Mouse (Mus musculus) forebrain, postnatal 0 days (tissue): ENCODE measurements around the gene Large1. TPM values are rescaled to one million over a fixed set of nuclear protein-coding genes. Genes with fewer than 3 reads are reported as not detected.

Source experiments
- ATAC-seq: fragments of 200-750 bp; cut with Nextera tagmentation; 2 replicates; pipeline ENCODE4 v1.8.0; 2017; ENCODE audit warnings: mild to moderate bottlenecking, moderate library complexity
- DNase-seq: peaks from one replicate; pipeline ENCODE4 v3.0.0-alpha.2; 2015
- H3K27ac ChIP-seq: fragments of 300-500 bp; sonication (generic); 2 replicates; pipeline ENCODE4 v1.5.1; 2014; ENCODE audit warnings: low read depth, mild to moderate bottlenecking, antibody characterized with exemption, low read length, moderate library complexity, mixed read lengths
- H3K27me3 ChIP-seq: fragments of 300-500 bp; sonication (generic); 2 replicates; pipeline ENCODE4 v1.6.1; 2014; ENCODE audit warnings: mild to moderate bottlenecking, low read length, mixed read lengths; ENCODE audit not compliant: insufficient read depth
- H3K36me3 ChIP-seq: fragments of 300-500 bp; sonication (generic); 2 replicates; pipeline ENCODE4 v1.6.1; 2014; ENCODE audit warnings: mild to moderate bottlenecking, moderate library complexity; ENCODE audit not compliant: insufficient read depth
- H3K4me1 ChIP-seq: fragments of 300-500 bp; sonication (generic); 2 replicates; pipeline ENCODE4 v1.6.1; 2014; ENCODE audit warnings: antibody characterized with exemption; ENCODE audit not compliant: insufficient read depth
- H3K4me2 ChIP-seq: fragments of 300-500 bp; sonication (generic); 2 replicates; pipeline ENCODE4 v1.6.1; 2014; ENCODE audit warnings: low read depth, mild to moderate bottlenecking, moderate library complexity
- H3K4me3 ChIP-seq: fragments of 300-500 bp; sonication (generic); 2 replicates; pipeline ENCODE4 v1.5.1; 2014; ENCODE audit warnings: low read depth, low read length, mixed read lengths
- H3K9ac ChIP-seq: fragments of 300-500 bp; sonication (generic); 2 replicates; pipeline ENCODE4 v1.6.1; 2014; ENCODE audit warnings: mild to moderate bottlenecking
- H3K9me3 ChIP-seq: fragments of 300-500 bp; sonication (generic); 2 replicates; pipeline ENCODE4 v1.6.1; 2016; ENCODE audit warnings: low read length
- CTCF ChIP-seq: sonication (generic); IDR thresholded peaks from 2 replicates; pipeline ENCODE4 v1.5.1; 2016; ENCODE audit warnings: antibody characterized with exemption, control low read depth, low read depth
- WGBS: fragments of 180-500 bp; shearing (Covaris S2); extraction: QIAGEN DNeasy Blood & Tissue Kit; methylation state at CpG from one replicate; pipeline ENCODE4 v1.1.7; 2014; 5-methylcytosine and 5-hydroxymethylcytosine counted together
- microRNA-seq, 2 experiments: library from miRNA; unstranded; fragments of <30 nt; microRNA quantifications; one replicate each; pipeline ENCODE4; 2016
- polyA plus RNA-seq: library from polyadenylated mRNA; unstranded; fragments of >200 nt; fragmentation: Nextera tagmentation; extraction: Ambion mirVana; gene quantifications from 2 replicates; pipeline ENCODE4 v1.2.1, GENCODE M21; 2015
- total RNA-seq: library from RNA; depleted of rRNA; stranded (reverse); fragments of >200 nt; gene quantifications from 2 replicates; pipeline ENCODE4 v1.2.3, GENCODE M21; 2014

Gene Large1
- total and polyA plus RNA-seq, 2 experiments from 2014 or later, result 16.7 to 112 TPM

GRCm38 (mm10) chr8:72766777-72767176 is 586.6 kb downstream of the Large1 start:
- no peaks in the 10 kb centered on the region for H3K36me3 ChIP-seq
- H3K9ac ChIP-seq, result no peak overlapping the region
- WGBS, result 28% methylated on average over 7 of the region's 7 CpGs
- no peak overlapping the region for H3K4me3 ChIP-seq
- no peak for DNase-seq
- TF ChIP-seq CTCF, result no peak
- no peaks in the 10 kb centered on the region for H3K27me3 ChIP-seq
- no peaks in the 10 kb centered on the region for H3K9me3 ChIP-seq
- no peaks in the 10 kb centered on the region for H3K4me1 ChIP-seq
- H3K27ac ChIP-seq, result no peak overlapping the region
- H3K4me2 ChIP-seq, result no peak overlapping the region
- ATAC-seq, result no peak

- H3K4me2 ChIP-seq, result no peak overlapping the region
- ATAC-seq, result no peak
- DNase-seq, result no peak
- no peaks in the 10 kb centered on the region for H3K4me1 ChIP-seq
- H3K36me3 ChIP-seq, result no peaks in the 10 kb centered on the region
- no peak overlapping the region for H3K4me3 ChIP-seq
- H3K9me3 ChIP-seq, result no peaks in the 10 kb centered on the region
- 63% methylated on average over 4 of the region's 4 CpGs for WGBS
- no peak for TF ChIP-seq CTCF
- no peak overlapping the region for H3K27ac ChIP-seq
- no peaks in the 10 kb centered on the region for H3K27me3 ChIP-seq
- H3K9ac ChIP-seq, result no peak overlapping the region
These were observed 587.6 kb downstream of the Large1 start for GRCm38 (mm10) chr8:72765696-72766095.

Small RNA genes within 50 kb of the gene (microRNA-seq; reads per million reads assigned to microRNA genes)
- gene Mir28b, result 0.39 to 0.73 reads per million in 2 experiments
